Mouse (Mus musculus): ENCODE measurements at regions not wholly inside any gene's neighbourhood (a gene's known extent, or its start where the extent isn't known, plus 50 kb on each side); places are given as distances from the start of the nearest gene placed in this dataset.

DNA sequence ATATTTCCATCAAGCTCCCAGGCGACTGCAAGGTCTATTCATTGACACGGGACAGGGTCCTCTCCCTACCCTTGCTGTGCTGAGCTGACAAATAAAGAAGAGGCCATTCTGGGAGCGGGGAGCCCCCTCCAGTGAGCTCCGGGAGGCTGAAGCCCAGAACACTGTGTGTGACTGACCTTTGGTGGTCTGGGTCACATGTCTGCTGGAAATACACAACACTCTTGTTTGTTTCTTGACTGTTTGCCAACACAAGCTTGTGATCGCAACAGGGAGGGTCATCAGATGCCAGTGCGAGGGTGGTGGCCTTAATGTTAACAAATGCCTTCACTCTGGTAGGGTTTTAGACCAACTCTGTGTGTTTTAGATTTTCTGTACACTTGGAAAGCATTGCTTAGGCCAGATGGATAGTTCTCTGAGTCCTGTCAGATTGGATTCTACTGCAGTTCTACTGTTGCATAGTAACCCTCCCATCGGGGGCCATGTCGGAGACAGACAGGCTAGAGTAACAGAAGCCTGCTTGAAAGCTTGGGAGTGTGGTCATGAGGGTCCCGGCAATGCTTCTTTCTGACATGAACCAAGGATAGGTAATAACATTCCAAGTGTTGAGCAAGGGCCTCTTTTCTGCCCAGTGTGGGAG is 135.4 kb downstream of the Rpl14 start:
- TF ChIP-seq POLR2A (IDR thresholded peaks at IDR 0.05; ENCODE audit: insufficient read depth, low read depth, low read length) = no peak
- TF ChIP-seq CTCF (IDR thresholded peaks at IDR 0.05) = no peak
- TF ChIP-seq EP300 (IDR thresholded peaks at IDR 0.05; ENCODE audit: insufficient read depth, low read depth, low read length) = no peak
